Mouse (Mus musculus): ENCODE results near the gene Hemk1. TPM values are rescaled to one million over a fixed set of nuclear protein-coding genes. Genes with fewer than 3 reads are reported as not detected.

Gene Hemk1
- polyA plus RNA-seq, 1 experiment from 2014 or later, result 8.2 TPM

- peak within 1 kb of the TSS; percentile 62 for H3K4me3 ChIP-seq (ENCODE audit: low read depth, low read length)
- 1% methylated on average over 34 of the region's 34 CpGs for WGBS
- H3K27ac ChIP-seq (ENCODE audit: low read depth, low read length), result no peak within 1 kb of the TSS
- peak; percentile 89 for ATAC-seq (replicated peaks; ENCODE audit: low FRiP score)
- peaks cover 10% of the 10 kb centered on the region for H3K27me3 ChIP-seq (replicated peaks; ENCODE audit: control insufficient read depth, insufficient read depth, low read length)
- peak within 1 kb of the TSS; percentile 59 for H3K9ac ChIP-seq (ENCODE audit: low read depth, low read length)
- peak within 1 kb of the TSS; percentile 97 for H3K4me2 ChIP-seq
- no peaks in the 10 kb centered on the region for H3K36me3 ChIP-seq (ENCODE audit: control insufficient read depth, insufficient read depth, low read length)
- DNase-seq (ENCODE audit: low spot score), result peak; percentile 89
- H3K4me1 ChIP-seq (replicated peaks; ENCODE audit: control insufficient read depth, insufficient read depth, low read length), result peaks cover 11% of the 10 kb centered on the region
- no peaks in the 10 kb centered on the region for H3K9me3 ChIP-seq (ENCODE audit: control insufficient read depth, low read length)
Measured at GRCm38 (mm10) chr9:107340267-107340859, 2.2 kb upstream of the Hemk1 start, which contains the start of gene 6430571L13Rik. Gene 6430571L13Rik (plus strand): TSS chr9:107340602.

- 82% methylated on average over 6 of the region's 6 CpGs for WGBS
- ATAC-seq (replicated peaks; ENCODE audit: low FRiP score) (no peak), DNase-seq (ENCODE audit: low spot score) (no peak)
- no peak overlapping the region for H3K9ac ChIP-seq (ENCODE audit: low read depth, low read length)
- H3K4me1 ChIP-seq (replicated peaks; ENCODE audit: control insufficient read depth, insufficient read depth, low read length), result peaks cover 11% of the 10 kb centered on the region
- no peaks in the 10 kb centered on the region for H3K36me3 ChIP-seq (ENCODE audit: control insufficient read depth, insufficient read depth, low read length)
- peaks cover 5% of the 10 kb centered on the region for H3K27me3 ChIP-seq (replicated peaks; ENCODE audit: control insufficient read depth, insufficient read depth, low read length)
- no peak overlapping the region for H3K4me2 ChIP-seq
- no peak overlapping the region for H3K4me3 ChIP-seq (ENCODE audit: low read depth, low read length)
- no peak overlapping the region for H3K27ac ChIP-seq (ENCODE audit: low read depth, low read length)
- no peaks in the 10 kb centered on the region for H3K9me3 ChIP-seq (ENCODE audit: control insufficient read depth, low read length)
Measured at GRCm38 (mm10) chr9:107336386-107336785, 1.8 kb downstream of the Hemk1 start.

GRCm38 (mm10) chr9:107335909-107336308 is 2.2 kb downstream of the Hemk1 start:
- H3K9ac ChIP-seq (ENCODE audit: low read depth, low read length), result no peak overlapping the region
- H3K36me3 ChIP-seq (ENCODE audit: control insufficient read depth, insufficient read depth, low read length), result no peaks in the 10 kb centered on the region
- H3K4me1 ChIP-seq (replicated peaks; ENCODE audit: control insufficient read depth, insufficient read depth, low read length), result peaks cover 9% of the 10 kb centered on the region
- H3K4me2 ChIP-seq, result no peak overlapping the region
- no peaks in the 10 kb centered on the region for H3K9me3 ChIP-seq (ENCODE audit: control insufficient read depth, low read length)
- no peak overlapping the region for H3K27ac ChIP-seq (ENCODE audit: low read depth, low read length)
- no peak overlapping the region for H3K4me3 ChIP-seq (ENCODE audit: low read depth, low read length)
- 8% methylated on average over 5 of the region's 5 CpGs for WGBS
- ATAC-seq (replicated peaks; ENCODE audit: low FRiP score) (no peak), DNase-seq (ENCODE audit: low spot score) (peak; percentile 78)
- no peaks in the 10 kb centered on the region; the same call in 1 of the 2 replicates for H3K27me3 ChIP-seq (replicated peaks; ENCODE audit: control insufficient read depth, insufficient read depth, low read length)

- Histone ChIP-seq H3K9me3 (ENCODE audit: control insufficient read depth, low read length) (no peaks in the 10 kb centered on the region), H3K36me3 (ENCODE audit: control insufficient read depth, insufficient read depth, low read length) (no peaks in the 10 kb centered on the region), H3K27me3 (replicated peaks; ENCODE audit: control insufficient read depth, insufficient read depth, low read length) (no peaks in the 10 kb centered on the region), H3K4me2 (no peak overlapping the region), H3K27ac (ENCODE audit: low read depth, low read length) (no peak overlapping the region), H3K4me3 (ENCODE audit: low read depth, low read length) (no peak overlapping the region), H3K9ac (ENCODE audit: low read depth, low read length) (no peak overlapping the region), H3K4me1 (replicated peaks; ENCODE audit: control insufficient read depth, insufficient read depth, low read length) (peaks cover 8% of the 10 kb centered on the region)
- no peak for ATAC-seq (replicated peaks; ENCODE audit: low FRiP score)
- no peak for DNase-seq (ENCODE audit: low spot score)
- WGBS, result 84% methylated on average over 5 of the region's 5 CpGs
Measured at GRCm38 (mm10) chr9:107335046-107335445, 3.1 kb downstream of the Hemk1 start.

GRCm38 (mm10) chr9:107334356-107334755 is 3.8 kb downstream of the Hemk1 start:
- Histone ChIP-seq H3K27ac (ENCODE audit: low read depth, low read length) (no peak overlapping the region), H3K9me3 (ENCODE audit: control insufficient read depth, low read length) (no peaks in the 10 kb centered on the region), H3K4me1 (replicated peaks; ENCODE audit: control insufficient read depth, insufficient read depth, low read length) (peaks cover 8% of the 10 kb centered on the region), H3K27me3 (replicated peaks; ENCODE audit: control insufficient read depth, insufficient read depth, low read length) (no peaks in the 10 kb centered on the region), H3K9ac (ENCODE audit: low read depth, low read length) (no peak overlapping the region), H3K4me3 (ENCODE audit: low read depth, low read length) (no peak overlapping the region), H3K4me2 (no peak overlapping the region), H3K36me3 (ENCODE audit: control insufficient read depth, insufficient read depth, low read length) (no peaks in the 10 kb centered on the region)
- ATAC-seq (replicated peaks; ENCODE audit: low FRiP score), result no peak
- DNase-seq (ENCODE audit: low spot score), result no peak
- WGBS, result 77% methylated on average over 6 of the region's 6 CpGs

- Histone ChIP-seq H3K36me3 (ENCODE audit: control insufficient read depth, insufficient read depth, low read length) (no peaks in the 10 kb centered on the region), H3K4me2 (no peak overlapping the region), H3K4me1 (replicated peaks; ENCODE audit: control insufficient read depth, insufficient read depth, low read length) (peaks cover 6% of the 10 kb centered on the region; the same call in 1 of the 2 replicates), H3K9ac (ENCODE audit: low read depth, low read length) (no peak overlapping the region), H3K9me3 (ENCODE audit: control insufficient read depth, low read length) (no peaks in the 10 kb centered on the region), H3K27me3 (replicated peaks; ENCODE audit: control insufficient read depth, insufficient read depth, low read length) (no peaks in the 10 kb centered on the region), H3K4me3 (ENCODE audit: low read depth, low read length) (no peak overlapping the region), H3K27ac (ENCODE audit: low read depth, low read length) (no peak overlapping the region; the same call in 1 of the 2 replicates)
- 44% methylated on average over 2 of the region's 2 CpGs for WGBS
- ATAC-seq (replicated peaks; ENCODE audit: low FRiP score), result no peak
- no peak for DNase-seq (ENCODE audit: low spot score)
Measured at GRCm38 (mm10) chr9:107333686-107334085, 4.5 kb downstream of the Hemk1 start.

- H3K36me3 ChIP-seq (ENCODE audit: control insufficient read depth, insufficient read depth, low read length), result no peaks in the 10 kb centered on the region
- H3K4me3 ChIP-seq (ENCODE audit: low read depth, low read length), result no peak overlapping the region
- H3K27me3 ChIP-seq (replicated peaks; ENCODE audit: control insufficient read depth, insufficient read depth, low read length), result no peaks in the 10 kb centered on the region
- 71% methylated on average over 6 of the region's 6 CpGs for WGBS
- H3K4me1 ChIP-seq (replicated peaks; ENCODE audit: control insufficient read depth, insufficient read depth, low read length), result no peaks in the 10 kb centered on the region
- ATAC-seq (replicated peaks; ENCODE audit: low FRiP score), result no peak
- no peak for DNase-seq (ENCODE audit: low spot score)
- no peak overlapping the region for H3K9ac ChIP-seq (ENCODE audit: low read depth, low read length)
- no peak overlapping the region for H3K4me2 ChIP-seq
- no peaks in the 10 kb centered on the region for H3K9me3 ChIP-seq (ENCODE audit: control insufficient read depth, low read length)
- no peak overlapping the region for H3K27ac ChIP-seq (ENCODE audit: low read depth, low read length)
Measured at GRCm38 (mm10) chr9:107330791-107331190, 7.4 kb downstream of the Hemk1 start.

- no peak overlapping the region for H3K27ac ChIP-seq (ENCODE audit: low read depth, low read length)
- H3K36me3 ChIP-seq (ENCODE audit: control insufficient read depth, insufficient read depth, low read length), result no peaks in the 10 kb centered on the region
- H3K27me3 ChIP-seq (replicated peaks; ENCODE audit: control insufficient read depth, insufficient read depth, low read length), result no peaks in the 10 kb centered on the region
- DNase-seq (ENCODE audit: low spot score) (no peak), ATAC-seq (replicated peaks; ENCODE audit: low FRiP score) (no peak)
- H3K9ac ChIP-seq (ENCODE audit: low read depth, low read length), result no peak overlapping the region
- no peak overlapping the region for H3K4me2 ChIP-seq
- no peaks in the 10 kb centered on the region for H3K4me1 ChIP-seq (replicated peaks; ENCODE audit: control insufficient read depth, insufficient read depth, low read length)
- no peaks in the 10 kb centered on the region for H3K9me3 ChIP-seq (ENCODE audit: control insufficient read depth, low read length)
- 86% methylated on average over 16 of the region's 16 CpGs for WGBS
- H3K4me3 ChIP-seq (ENCODE audit: low read depth, low read length), result no peak overlapping the region
Measured at GRCm38 (mm10) chr9:107327879-107328620, 10.1 kb downstream of the Hemk1 start.

GRCm38 (mm10) chr9:107325904-107326303 is 12.2 kb downstream of the Hemk1 start:
- ATAC-seq (replicated peaks; ENCODE audit: low FRiP score) (no peak), DNase-seq (ENCODE audit: low spot score) (no peak)
- Histone ChIP-seq H3K4me1 (replicated peaks; ENCODE audit: control insufficient read depth, insufficient read depth, low read length) (no peaks in the 10 kb centered on the region), H3K27me3 (replicated peaks; ENCODE audit: control insufficient read depth, insufficient read depth, low read length) (no peaks in the 10 kb centered on the region), H3K9me3 (ENCODE audit: control insufficient read depth, low read length) (no peaks in the 10 kb centered on the region), H3K9ac (ENCODE audit: low read depth, low read length) (no peak overlapping the region), H3K27ac (ENCODE audit: low read depth, low read length) (no peak overlapping the region), H3K4me3 (ENCODE audit: low read depth, low read length) (no peak overlapping the region), H3K4me2 (no peak overlapping the region), H3K36me3 (ENCODE audit: control insufficient read depth, insufficient read depth, low read length) (no peaks in the 10 kb centered on the region)
- WGBS, result 76% methylated on average over 7 of the region's 7 CpGs
